23 mouse cellular contexts compared by ENCODE assay signal in genomic region chr2:174057730-174058129, GRCm38 (mm10). TPM values are rescaled to one million over a fixed set of nuclear protein-coding genes. Genes with fewer than 3 reads are reported as not detected.
DNase-seq lines count a peak whose midpoint lies in the region; ATAC-seq and TF ChIP-seq lines count a peak whose summit lies in the region.
"Had no signal": no experiment of that assay in that cellular context is flagged by ENCODE, and none has a peak within 500 bp of the region (broad histone marks: within the 10 kb centered on the region; RNA-seq: fewer than 3 reads in every experiment).

No protein-coding gene starts in this region.

- H3K9me3 ChIP-seq in heart, embryonic 15.5 days (replicated peaks), result no peaks in the 10 kb centered on the region
- H3K9me3 ChIP-seq in kidney, embryonic 14.5 days (ENCODE audit: control insufficient read depth, low read length), result no peaks in the 10 kb centered on the region
- no peaks in the 10 kb centered on the region for H3K9me3 ChIP-seq in embryonic facial prominence, embryonic 15.5 days (replicated peaks)
- H3K9me3 ChIP-seq in limb, embryonic 13.5 days, result no peaks in the 10 kb centered on the region

- no peaks in the 10 kb centered on the region for H3K79me2 ChIP-seq in heart, adult 2 months (replicated peaks; ENCODE audit: control insufficient read depth, insufficient read depth, low read length)

- no peak for TF ChIP-seq CTCF in heart, adult 2 months (IDR thresholded peaks at IDR 0.05)

- no peak for TF ChIP-seq POLR2A in heart, adult 2 months (IDR thresholded peaks at IDR 0.05; ENCODE audit: insufficient read depth, low read depth, low read length)

- H3K4me1 ChIP-seq in heart, embryonic 15.5 days (replicated peaks), result no peaks in the 10 kb centered on the region
- H3K4me1 ChIP-seq in heart, adult 2 months (ENCODE audit: control insufficient read depth, insufficient read depth, low read length), result no peaks in the 10 kb centered on the region
- no peaks in the 10 kb centered on the region for H3K4me1 ChIP-seq in kidney, embryonic 14.5 days (ENCODE audit: control insufficient read depth, insufficient read depth, low read length)
- peaks cover 23% of the 10 kb centered on the region for H3K4me1 ChIP-seq in embryonic facial prominence, embryonic 15.5 days
- H3K4me1 ChIP-seq in limb, embryonic 13.5 days, result peaks cover 25% of the 10 kb centered on the region

- intact Hi-C loops in heart, adult 2 months (cut with DNase I), result no loop called here

- H3K9ac ChIP-seq in heart, embryonic 15.5 days, result no peak overlapping the region
- no peak overlapping the region for H3K9ac ChIP-seq in heart, adult 2 months (ENCODE audit: low read depth, low read length)
- H3K9ac ChIP-seq in kidney, embryonic 14.5 days (ENCODE audit: low read depth, low read length), result no peak overlapping the region
- H3K9ac ChIP-seq in embryonic facial prominence, embryonic 15.5 days, result no peak overlapping the region
- H3K9ac ChIP-seq in limb, embryonic 13.5 days, result no peak overlapping the region
- H3K9ac ChIP-seq: hindbrain, embryonic 14.5 days; liver, postnatal 0 days had no signal

- H3K27ac ChIP-seq in heart, embryonic 15.5 days, result 0 out of 2 replicates have a peak overlapping the region, but pooled peaks have one; percentile 9
- H3K27ac ChIP-seq in heart, adult 2 months, result no peak overlapping the region
- no peak overlapping the region for H3K27ac ChIP-seq in kidney, embryonic 14.5 days (ENCODE audit: low read depth, low read length)
- peak overlapping the region; percentile 86 for H3K27ac ChIP-seq in embryonic facial prominence, embryonic 15.5 days (replicated peaks)
- peak overlapping the region; percentile 67 for H3K27ac ChIP-seq in limb, embryonic 13.5 days
- H3K27ac ChIP-seq: hindbrain, embryonic 14.5 days; macrophage; midbrain, embryonic 10.5 days had no signal

- no peak for TF ChIP-seq EP300 in heart, adult 2 months (IDR thresholded peaks at IDR 0.05; ENCODE audit: insufficient read depth, low read depth, low read length)

- no peak for ATAC-seq in heart, embryonic 15.5 days (replicated peaks; ENCODE audit: insufficient number of reproducible peaks, insufficient read depth, low FRiP score, low read depth)
- ATAC-seq in kidney, embryonic 14.5 days (ENCODE audit: low FRiP score, low TSS enrichment), result no peak
- no peak; the same call in 1 of the 2 replicates for ATAC-seq in embryonic facial prominence, embryonic 15.5 days (ENCODE audit: insufficient number of reproducible peaks, low FRiP score, low TSS enrichment, low read depth)
- ATAC-seq in limb, embryonic 13.5 days (ENCODE audit: low FRiP score, low read depth), result 0 out of 2 replicates have a peak, but pooled peaks have one; percentile 13
- no peak for ATAC-seq in megakaryocyte, adult 5-6 weeks (ENCODE audit: poor library complexity, severe bottlenecking)
- ATAC-seq: forebrain, embryonic 14.5 days; inflammation-experienced regulatory T-cells, adult 6 months; liver, postnatal 0 days; lung, postnatal 0 days had no signal

- WGBS in heart, embryonic 15.5 days, result 67% methylated on average over 3 of the region's 3 CpGs
- 74% methylated on average over 3 of the region's 3 CpGs for WGBS in heart, adult 2 months
- 85% methylated on average over 3 of the region's 3 CpGs for WGBS in kidney, embryonic 14.5 days
- 54% methylated on average over 3 of the region's 3 CpGs for WGBS in embryonic facial prominence, embryonic 15.5 days
- WGBS in limb, embryonic 13.5 days, result 62% methylated on average over 3 of the region's 3 CpGs

- no peaks in the 10 kb centered on the region for H3K36me3 ChIP-seq in heart, embryonic 15.5 days
- H3K36me3 ChIP-seq in heart, adult 2 months (ENCODE audit: control insufficient read depth, insufficient read depth, low read length), result no peaks in the 10 kb centered on the region
- H3K36me3 ChIP-seq in kidney, embryonic 14.5 days (ENCODE audit: control insufficient read depth, insufficient read depth, low read length), result no peaks in the 10 kb centered on the region
- no peaks in the 10 kb centered on the region for H3K36me3 ChIP-seq in embryonic facial prominence, embryonic 15.5 days
- no peaks in the 10 kb centered on the region for H3K36me3 ChIP-seq in limb, embryonic 13.5 days
- H3K36me3 ChIP-seq: midbrain, embryonic 10.5 days had no signal

- H3K4me3 ChIP-seq in heart, embryonic 15.5 days, result no peak overlapping the region
- H3K4me3 ChIP-seq in heart, adult 2 months, result no peak overlapping the region
- H3K4me3 ChIP-seq in kidney, embryonic 14.5 days (ENCODE audit: low read length), result no peak overlapping the region
- no peak overlapping the region for H3K4me3 ChIP-seq in embryonic facial prominence, embryonic 15.5 days (replicated peaks)
- H3K4me3 ChIP-seq in limb, embryonic 13.5 days, result no peak overlapping the region
- H3K4me3 ChIP-seq: erythroblast, embryonic 14.5 days; midbrain, embryonic 10.5 days had no signal

- no peak overlapping the region for H3K4me2 ChIP-seq in heart, embryonic 15.5 days
- no peak overlapping the region for H3K4me2 ChIP-seq in kidney, embryonic 14.5 days (replicated peaks; ENCODE audit: low read depth, low read length)
- no peak overlapping the region for H3K4me2 ChIP-seq in embryonic facial prominence, embryonic 15.5 days (replicated peaks)
- H3K4me2 ChIP-seq in limb, embryonic 13.5 days (replicated peaks), result no peak overlapping the region
- H3K4me2 ChIP-seq: hindbrain, embryonic 14.5 days; liver, embryonic 11.5 days had no signal

- H3K27me3 ChIP-seq in heart, embryonic 15.5 days, result no peaks in the 10 kb centered on the region
- H3K27me3 ChIP-seq in heart, adult 2 months (ENCODE audit: control insufficient read depth, insufficient read depth, low read length), result no peaks in the 10 kb centered on the region; the same call in 1 of the 2 replicates
- H3K27me3 ChIP-seq in kidney, embryonic 14.5 days (ENCODE audit: control insufficient read depth, insufficient read depth, low read length), result no peaks in the 10 kb centered on the region
- H3K27me3 ChIP-seq in embryonic facial prominence, embryonic 15.5 days, result no peaks in the 10 kb centered on the region
- no peaks in the 10 kb centered on the region for H3K27me3 ChIP-seq in limb, embryonic 13.5 days

- no peak for DNase-seq in heart, adult 2 months
- peak; percentile 23 to 37 for DNase-seq in kidney, postnatal 36 days
- no peak for DNase-seq in adrenal gland, adult 18-20 months (ENCODE audit: low spot score in 2 of 2)
- DNase-seq: adrenal gland, adult 8-10 months; cerebellum, adult 18-20 months; cerebellum, postnatal 14 days; gastrocnemius, postnatal 10 days; layer of hippocampus, adult 9-11 months; thymus, postnatal 25 days had no signal

RNA-seq across cellular contexts. Expression of gene Stx16, which starts 18.4 kb away (rescaled TPM):
- 8.1 and 9.1 TPM in 2 replicates for polyA plus RNA-seq in heart, embryonic 15.5 days (2015; fragmentation: Nextera tagmentation; extraction: Ambion mirVana)
- total RNA-seq in heart, adult 2 months (2021), result 10 to 100 TPM; 17.1 to 19.8 TPM
- 20.3 and 23.3 TPM in 2 replicates for polyA plus RNA-seq in heart, adult 2 months (2012; rRNA removed)
- polyA plus RNA-seq in kidney, embryonic 14.5 days (2014; fragmentation: Nextera tagmentation; extraction: Ambion mirVana), result 9.0 and 10.1 TPM in 2 replicates
- polyA plus RNA-seq in embryonic facial prominence, embryonic 15.5 days (2015; fragmentation: Nextera tagmentation; extraction: Ambion mirVana), result 11.8 and 13.4 TPM in 2 replicates
- 13.4 and 15.0 TPM in 2 replicates for polyA plus RNA-seq in limb, embryonic 13.5 days (2015; fragmentation: Nextera tagmentation; extraction: Ambion mirVana)
- 28.8 and 33.8 TPM in 2 replicates for total RNA-seq in megakaryocyte, adult 5-6 weeks (2015)
- total RNA-seq in megakaryocyte, adult 5-6 weeks (2017), result 30.4 and 31.0 TPM in 2 replicates
- 10 to 100 TPM; 34.2 to 44.8 TPM for total RNA-seq in adrenal gland, adult 18-20 months (2021)

RNA-seq across cellular contexts. Expression of gene Npepl1, which starts 52.4 kb away (rescaled TPM):
- 43.1 and 53.8 TPM in 2 replicates for polyA plus RNA-seq in heart, embryonic 15.5 days (2015; fragmentation: Nextera tagmentation; extraction: Ambion mirVana)
- total RNA-seq in heart, adult 2 months (2021), result 10 to 100 TPM; 63.1 to 73.9 TPM
- 79.6 and 104 TPM in 2 replicates for polyA plus RNA-seq in heart, adult 2 months (2012; rRNA removed)
- polyA plus RNA-seq in kidney, embryonic 14.5 days (2014; fragmentation: Nextera tagmentation; extraction: Ambion mirVana), result 29.8 and 41.3 TPM in 2 replicates
- 66.8 and 74.4 TPM in 2 replicates for polyA plus RNA-seq in embryonic facial prominence, embryonic 15.5 days (2015; fragmentation: Nextera tagmentation; extraction: Ambion mirVana)
- 61.9 and 63.4 TPM in 2 replicates for polyA plus RNA-seq in limb, embryonic 13.5 days (2015; fragmentation: Nextera tagmentation; extraction: Ambion mirVana)
- total RNA-seq in megakaryocyte, adult 5-6 weeks (2015), result 21.3 and 23.1 TPM in 2 replicates
- 16.7 and 17.0 TPM in 2 replicates for total RNA-seq in megakaryocyte, adult 5-6 weeks (2017)
- 10 to 100 TPM; 56.1 to 60.8 TPM for total RNA-seq in adrenal gland, adult 18-20 months (2021)

Comparison
In these comparisons a context has a peak if more than half of its experiments do, and no peak if none do; other contexts are left out.
1. H3K27ac ChIP-seq: peak in heart, embryonic 15.5 days (single experiment), embryonic facial prominence, embryonic 15.5 days (single experiment) and limb, embryonic 13.5 days (single experiment); none in heart, adult 2 months (single experiment) and kidney, embryonic 14.5 days (single experiment).
2. DNase-seq: peak in kidney, postnatal 36 days (2 of 2); none in heart, adult 2 months (0 of 2) and adrenal gland, adult 18-20 months (0 of 2).